Mouse (Mus musculus): Measurements from ENCODE around the gene Ebf3. TPM values are rescaled to one million over a fixed set of nuclear protein-coding genes. Genes with fewer than 3 reads are reported as not detected.

Ebf3 gene
- polyA plus RNA-seq, 1 experiment from 2014 or later = 2.9 TPM

GRCm38 (mm10) chr7:137239542-137240133 lies 74.6 kb downstream of the Ebf3 start:
- peaks cover 14% of the 10 kb centered on the region for H3K4me1 ChIP-seq (replicated peaks; ENCODE audit: control insufficient read depth, insufficient read depth, low read length)
- no peak overlapping the region for H3K27ac ChIP-seq (ENCODE audit: low read depth, low read length)
- WGBS = 40% methylated on average over 5 of the region's 5 CpGs
- no peak overlapping the region for H3K4me3 ChIP-seq (ENCODE audit: low read depth, low read length)
- no peaks in the 10 kb centered on the region for H3K9me3 ChIP-seq (ENCODE audit: control insufficient read depth, low read length)
- no peak overlapping the region for H3K4me2 ChIP-seq (ENCODE audit: low read depth, low read length, severe bottlenecking)
- DNase-seq (ENCODE audit: low spot score) = no peak
- H3K27me3 ChIP-seq (ENCODE audit: control insufficient read depth, insufficient read depth, low read length) = peaks cover 10% of the 10 kb centered on the region; the same call in 1 of the 2 replicates
- no peaks in the 10 kb centered on the region for H3K36me3 ChIP-seq (ENCODE audit: control insufficient read depth, insufficient read depth, low read length)
- H3K9ac ChIP-seq (ENCODE audit: low read length) = no peak overlapping the region
- no peak for ATAC-seq (replicated peaks; ENCODE audit: low FRiP score)

GRCm38 (mm10) chr7:137237419-137237818 lies 76.8 kb downstream of the Ebf3 start:
- DNase-seq (ENCODE audit: low spot score) (no peak), ATAC-seq (replicated peaks; ENCODE audit: low FRiP score) (no peak)
- H3K27ac ChIP-seq (ENCODE audit: low read depth, low read length) = no peak overlapping the region
- H3K4me3 ChIP-seq (ENCODE audit: low read depth, low read length) = no peak overlapping the region
- no peak overlapping the region for H3K9ac ChIP-seq (ENCODE audit: low read length)
- H3K27me3 ChIP-seq (ENCODE audit: control insufficient read depth, insufficient read depth, low read length) = peaks cover 14% of the 10 kb centered on the region; the same call in 1 of the 2 replicates
- H3K9me3 ChIP-seq (ENCODE audit: control insufficient read depth, low read length) = no peaks in the 10 kb centered on the region
- H3K4me1 ChIP-seq (replicated peaks; ENCODE audit: control insufficient read depth, insufficient read depth, low read length) = peaks cover 14% of the 10 kb centered on the region
- H3K36me3 ChIP-seq (ENCODE audit: control insufficient read depth, insufficient read depth, low read length) = no peaks in the 10 kb centered on the region
- WGBS = 58% methylated on average over 12 of the region's 12 CpGs
- H3K4me2 ChIP-seq (ENCODE audit: low read depth, low read length, severe bottlenecking) = no peak overlapping the region

GRCm38 (mm10) chr7:137223823-137224222 lies 90.4 kb downstream of the Ebf3 start:
- Histone ChIP-seq H3K9ac (ENCODE audit: low read length) (no peak overlapping the region), H3K27ac (ENCODE audit: low read depth, low read length) (no peak overlapping the region), H3K9me3 (ENCODE audit: control insufficient read depth, low read length) (no peaks in the 10 kb centered on the region), H3K4me2 (ENCODE audit: low read depth, low read length, severe bottlenecking) (no peak overlapping the region), H3K36me3 (ENCODE audit: control insufficient read depth, insufficient read depth, low read length) (no peaks in the 10 kb centered on the region), H3K27me3 (ENCODE audit: control insufficient read depth, insufficient read depth, low read length) (no peaks in the 10 kb centered on the region), H3K4me3 (ENCODE audit: low read depth, low read length) (no peak overlapping the region), H3K4me1 (replicated peaks; ENCODE audit: control insufficient read depth, insufficient read depth, low read length) (peaks cover 13% of the 10 kb centered on the region; the same call in 1 of the 2 replicates)
- DNase-seq (ENCODE audit: low spot score) (no peak), ATAC-seq (replicated peaks; ENCODE audit: low FRiP score) (no peak)
- WGBS = 89% methylated on average over 3 of the region's 3 CpGs

- peaks cover 9% of the 10 kb centered on the region; the same call in 1 of the 2 replicates for H3K4me1 ChIP-seq (replicated peaks; ENCODE audit: control insufficient read depth, insufficient read depth, low read length)
- 93% methylated on average over 6 of the region's 6 CpGs for WGBS
- no peak overlapping the region for H3K4me3 ChIP-seq (ENCODE audit: low read depth, low read length)
- ATAC-seq (replicated peaks; ENCODE audit: low FRiP score) = no peak
- H3K36me3 ChIP-seq (ENCODE audit: control insufficient read depth, insufficient read depth, low read length) = no peaks in the 10 kb centered on the region
- H3K27ac ChIP-seq (ENCODE audit: low read depth, low read length) = no peak overlapping the region
- no peak overlapping the region for H3K9ac ChIP-seq (ENCODE audit: low read length)
- no peaks in the 10 kb centered on the region for H3K9me3 ChIP-seq (ENCODE audit: control insufficient read depth, low read length)
- no peak for DNase-seq (ENCODE audit: low spot score)
- H3K27me3 ChIP-seq (ENCODE audit: control insufficient read depth, insufficient read depth, low read length) = no peaks in the 10 kb centered on the region
- no peak overlapping the region for H3K4me2 ChIP-seq (ENCODE audit: low read depth, low read length, severe bottlenecking)
Observed at GRCm38 (mm10) chr7:137222831-137223505, 91.3 kb downstream of the Ebf3 start.

- 37% methylated on average over 6 of the region's 6 CpGs for WGBS
- Histone ChIP-seq H3K9ac (ENCODE audit: low read length) (no peak overlapping the region; the same call in 1 of the 2 replicates), H3K4me3 (ENCODE audit: low read depth, low read length) (no peak overlapping the region), H3K9me3 (ENCODE audit: control insufficient read depth, low read length) (no peaks in the 10 kb centered on the region), H3K27ac (ENCODE audit: low read depth, low read length) (0 out of 2 replicates have a peak overlapping the region, but pooled peaks have one; percentile 10), H3K36me3 (ENCODE audit: control insufficient read depth, insufficient read depth, low read length) (no peaks in the 10 kb centered on the region), H3K4me1 (replicated peaks; ENCODE audit: control insufficient read depth, insufficient read depth, low read length) (peaks cover 7% of the 10 kb centered on the region; the same call in 1 of the 2 replicates), H3K4me2 (ENCODE audit: low read depth, low read length, severe bottlenecking) (0 out of 2 replicates have a peak overlapping the region, but pooled peaks have one; percentile 3), H3K27me3 (ENCODE audit: control insufficient read depth, insufficient read depth, low read length) (no peaks in the 10 kb centered on the region)
- ATAC-seq (replicated peaks; ENCODE audit: low FRiP score) = peak; percentile 62
- DNase-seq (ENCODE audit: low spot score) = peak; percentile 72
Observed at GRCm38 (mm10) chr7:137221599-137221998, 92.6 kb downstream of the Ebf3 start.

- H3K27me3 ChIP-seq (ENCODE audit: control insufficient read depth, insufficient read depth, low read length) = no peaks in the 10 kb centered on the region
- no peak overlapping the region for H3K9ac ChIP-seq (ENCODE audit: low read length)
- H3K4me3 ChIP-seq (ENCODE audit: low read depth, low read length) = no peak overlapping the region
- no peak overlapping the region for H3K27ac ChIP-seq (ENCODE audit: low read depth, low read length)
- peaks cover 4% of the 10 kb centered on the region; the same call in 1 of the 2 replicates for H3K4me1 ChIP-seq (replicated peaks; ENCODE audit: control insufficient read depth, insufficient read depth, low read length)
- no peaks in the 10 kb centered on the region for H3K36me3 ChIP-seq (ENCODE audit: control insufficient read depth, insufficient read depth, low read length)
- DNase-seq (ENCODE audit: low spot score) (no peak), ATAC-seq (replicated peaks; ENCODE audit: low FRiP score) (no peak)
- no peak overlapping the region for H3K4me2 ChIP-seq (ENCODE audit: low read depth, low read length, severe bottlenecking)
- no peaks in the 10 kb centered on the region for H3K9me3 ChIP-seq (ENCODE audit: control insufficient read depth, low read length)
- WGBS = 83% methylated on average over 4 of the region's 4 CpGs
Observed at GRCm38 (mm10) chr7:137220436-137220835, 93.8 kb downstream of the Ebf3 start.

GRCm38 (mm10) chr7:137218706-137219105 lies 95.5 kb downstream of the Ebf3 start:
- H3K27me3 ChIP-seq (ENCODE audit: control insufficient read depth, insufficient read depth, low read length) = no peaks in the 10 kb centered on the region
- no peak overlapping the region for H3K9ac ChIP-seq (ENCODE audit: low read length)
- H3K27ac ChIP-seq (ENCODE audit: low read depth, low read length) = no peak overlapping the region
- ATAC-seq (replicated peaks; ENCODE audit: low FRiP score) (no peak), DNase-seq (ENCODE audit: low spot score) (no peak)
- 90% methylated on average over 12 of the region's 12 CpGs for WGBS
- no peaks in the 10 kb centered on the region for H3K9me3 ChIP-seq (ENCODE audit: control insufficient read depth, low read length)
- no peak overlapping the region for H3K4me3 ChIP-seq (ENCODE audit: low read depth, low read length)
- H3K36me3 ChIP-seq (ENCODE audit: control insufficient read depth, insufficient read depth, low read length) = no peaks in the 10 kb centered on the region
- H3K4me2 ChIP-seq (ENCODE audit: low read depth, low read length, severe bottlenecking) = no peak overlapping the region
- H3K4me1 ChIP-seq (replicated peaks; ENCODE audit: control insufficient read depth, insufficient read depth, low read length) = peaks cover 4% of the 10 kb centered on the region; the same call in 1 of the 2 replicates

- Histone ChIP-seq H3K27me3 (ENCODE audit: control insufficient read depth, insufficient read depth, low read length) (no peaks in the 10 kb centered on the region; the same call in 1 of the 2 replicates), H3K4me3 (ENCODE audit: low read depth, low read length) (no peak overlapping the region), H3K4me2 (ENCODE audit: low read depth, low read length, severe bottlenecking) (no peak overlapping the region), H3K27ac (ENCODE audit: low read depth, low read length) (no peak overlapping the region), H3K9me3 (ENCODE audit: control insufficient read depth, low read length) (no peaks in the 10 kb centered on the region), H3K36me3 (ENCODE audit: control insufficient read depth, insufficient read depth, low read length) (no peaks in the 10 kb centered on the region), H3K4me1 (replicated peaks; ENCODE audit: control insufficient read depth, insufficient read depth, low read length) (no peaks in the 10 kb centered on the region; the same call in 1 of the 2 replicates), H3K9ac (ENCODE audit: low read length) (no peak overlapping the region)
- 74% methylated on average over 1 of the region's 1 CpGs for WGBS
- ATAC-seq (replicated peaks; ENCODE audit: low FRiP score) (no peak), DNase-seq (ENCODE audit: low spot score) (no peak)
Observed at GRCm38 (mm10) chr7:137213444-137213843, 100.8 kb downstream of the Ebf3 start.
